Mouse (Mus musculus) neutrophil, adult 5-6 weeks (primary cell): ENCODE measurements around the gene Gm10260. TPM values are rescaled to one million over a fixed set of nuclear protein-coding genes. Genes with fewer than 3 reads are reported as not detected.

Experiments
- ATAC-seq: fragments of 151-379, 151-347 bp; 2 replicates; pipeline ENCODE4 v1.8.0; 2017; ENCODE audit warnings: mild to moderate bottlenecking, moderate TSS enrichment; ENCODE audit not compliant: insufficient number of reproducible peaks, poor library complexity, low FRiP score, severe bottlenecking; ENCODE audit errors: extremely low read depth
- total RNA-seq: library from RNA; stranded (forward); fragments of 200-1000 nt; gene quantifications from 2 replicates; pipeline ENCODE4 v1.2.3, GENCODE M21; 2017

Gene Gm10260
- total RNA-seq, 1 experiment from 2014 or later, result 6.6 TPM

GRCm38 (mm10) chr13:97774740-97775425 lies 14.5 kb upstream of the Gm10260 start:
- no peak for ATAC-seq

GRCm38 (mm10) chr13:97769205-97769604 lies 8.8 kb upstream of the Gm10260 start:
- no peak for ATAC-seq

GRCm38 (mm10) chr13:97768803-97769202 lies 8.4 kb upstream of the Gm10260 start:
- no peak for ATAC-seq

- no peak for ATAC-seq
These were observed 7.7 kb upstream of the Gm10260 start for GRCm38 (mm10) chr13:97768046-97768682.

- no peak for ATAC-seq
These were observed 6.2 kb upstream of the Gm10260 start for GRCm38 (mm10) chr13:97766600-97766999.

- ATAC-seq, result no peak
These were observed 5.5 kb upstream of the Gm10260 start for GRCm38 (mm10) chr13:97765913-97766312.

GRCm38 (mm10) chr13:97764067-97764466 lies 3.6 kb upstream of the Gm10260 start:
- ATAC-seq, result no peak

- ATAC-seq, result no peak
These were observed 3.0 kb upstream of the Gm10260 start for GRCm38 (mm10) chr13:97763436-97763835.

GRCm38 (mm10) chr13:97762121-97762520 lies 1.7 kb upstream of the Gm10260 start:
- ATAC-seq, result no peak

- ATAC-seq, result no peak
These were observed 3.4 kb downstream of the Gm10260 start for GRCm38 (mm10) chr13:97757033-97757432.

- no peak for ATAC-seq
These were observed 4.3 kb downstream of the Gm10260 start for GRCm38 (mm10) chr13:97756091-97756490.

- no peak for ATAC-seq
These were observed 9.5 kb downstream of the Gm10260 start for GRCm38 (mm10) chr13:97750851-97751381.

GRCm38 (mm10) chr13:97747037-97747860 lies 13.2 kb downstream of the Gm10260 start:
- ATAC-seq, result no peak

GRCm38 (mm10) chr13:97744669-97745068 lies 15.8 kb downstream of the Gm10260 start:
- ATAC-seq, result no peak

- no peak for ATAC-seq
These were observed 16.4 kb downstream of the Gm10260 start for GRCm38 (mm10) chr13:97744036-97744435.

- ATAC-seq, result no peak
These were observed 17.0 kb downstream of the Gm10260 start for GRCm38 (mm10) chr13:97743229-97743988.

- no peak for ATAC-seq
These were observed 24.5 kb downstream of the Gm10260 start for GRCm38 (mm10) chr13:97735931-97736330.

GRCm38 (mm10) chr13:97734760-97735159 lies 25.7 kb downstream of the Gm10260 start:
- no peak for ATAC-seq
